Mouse (Mus musculus) liver, adult 2 months (tissue): ENCODE measurements around the gene Gm38394.
"Not testable (repeated sequence)": the region's sequence is repeated elsewhere in the genome, so short reads cannot be mapped to it uniquely, and the experiment has no call there.

Experiments
- CTCF ChIP-seq: fragments of 200-500 bp; IDR thresholded peaks from 2 replicates; pipeline ENCODE4 v1.5.1; 2011; ENCODE audit warnings: low read depth, low read length, control low read depth
- POLR2A ChIP-seq: fragments of 200-500 bp; IDR thresholded peaks from 2 replicates; pipeline ENCODE4 v1.6.1; 2011; ENCODE audit warnings: low read length, control low read depth; ENCODE audit not compliant: insufficient read depth; ENCODE audit errors: extremely low read depth

- TF ChIP-seq CTCF, POLR2A: not testable (repeated sequence)
These were observed 4.6 kb upstream of the Gm38394 start for GRCm38 (mm10) chr1:133665713-133666112.
